Mouse (Mus musculus) embryonic facial prominence, embryonic 13.5 days (tissue): ENCODE data around the gene Mlycd. TPM values are rescaled to one million over a fixed set of nuclear protein-coding genes. Genes with fewer than 3 reads are reported as not detected.

Source experiments
- ATAC-seq: fragments of 200-750 bp; cut with Nextera tagmentation; 2 replicates; pipeline ENCODE4 v1.8.0; 2017; ENCODE audit warnings: low read depth; ENCODE audit not compliant: insufficient number of reproducible peaks, insufficient read depth, low FRiP score, low TSS enrichment
- H3K27ac ChIP-seq: fragments of 300-500 bp; sonication (generic); 2 replicates; pipeline ENCODE4 v1.5.1; 2015; ENCODE audit warnings: moderate library complexity, mild to moderate bottlenecking, inconsistent platforms
- H3K27me3 ChIP-seq: fragments of 300-500 bp; sonication (generic); 2 replicates; pipeline ENCODE4 v1.6.1; 2015; ENCODE audit warnings: mild to moderate bottlenecking, inconsistent platforms
- H3K36me3 ChIP-seq: fragments of 300-500 bp; sonication (generic); 2 replicates; pipeline ENCODE4 v1.6.1; 2015; ENCODE audit warnings: mild to moderate bottlenecking, inconsistent platforms
- H3K4me1 ChIP-seq: fragments of 300-500 bp; sonication (generic); 2 replicates; pipeline ENCODE4 v1.6.1; 2015; ENCODE audit warnings: inconsistent platforms
- H3K4me2 ChIP-seq: fragments of 300-500 bp; sonication (generic); 2 replicates; pipeline ENCODE4 v1.6.1; 2015; ENCODE audit warnings: moderate library complexity, mild to moderate bottlenecking, inconsistent platforms
- H3K4me3 ChIP-seq: fragments of 300-500 bp; sonication (generic); 2 replicates; pipeline ENCODE4 v1.5.1; 2015; ENCODE audit warnings: mild to moderate bottlenecking, inconsistent platforms
- H3K9ac ChIP-seq: fragments of 300-500 bp; sonication (generic); 2 replicates; pipeline ENCODE4 v1.6.1; 2015; ENCODE audit warnings: mild to moderate bottlenecking, inconsistent platforms
- H3K9me3 ChIP-seq: fragments of 300-500 bp; sonication (generic); 2 replicates; pipeline ENCODE4 v1.6.1; 2016; ENCODE audit warnings: inconsistent platforms
- WGBS: fragments of 180-500 bp; shearing (Covaris S2); methylation state at CpG from one replicate; pipeline ENCODE4 v1.1.7; 2015; ENCODE audit warnings: mixed read lengths; 5-methylcytosine and 5-hydroxymethylcytosine counted together
- polyA plus RNA-seq: library from polyadenylated mRNA; unstranded; fragments of >200 nt; fragmentation: Nextera tagmentation; extraction: Ambion mirVana; gene quantifications from 2 replicates; pipeline ENCODE4 v1.2.1, GENCODE M21; 2015

Mlycd gene
- polyA plus RNA-seq, 1 experiment from 2014 or later = 11.0 TPM

DNA sequence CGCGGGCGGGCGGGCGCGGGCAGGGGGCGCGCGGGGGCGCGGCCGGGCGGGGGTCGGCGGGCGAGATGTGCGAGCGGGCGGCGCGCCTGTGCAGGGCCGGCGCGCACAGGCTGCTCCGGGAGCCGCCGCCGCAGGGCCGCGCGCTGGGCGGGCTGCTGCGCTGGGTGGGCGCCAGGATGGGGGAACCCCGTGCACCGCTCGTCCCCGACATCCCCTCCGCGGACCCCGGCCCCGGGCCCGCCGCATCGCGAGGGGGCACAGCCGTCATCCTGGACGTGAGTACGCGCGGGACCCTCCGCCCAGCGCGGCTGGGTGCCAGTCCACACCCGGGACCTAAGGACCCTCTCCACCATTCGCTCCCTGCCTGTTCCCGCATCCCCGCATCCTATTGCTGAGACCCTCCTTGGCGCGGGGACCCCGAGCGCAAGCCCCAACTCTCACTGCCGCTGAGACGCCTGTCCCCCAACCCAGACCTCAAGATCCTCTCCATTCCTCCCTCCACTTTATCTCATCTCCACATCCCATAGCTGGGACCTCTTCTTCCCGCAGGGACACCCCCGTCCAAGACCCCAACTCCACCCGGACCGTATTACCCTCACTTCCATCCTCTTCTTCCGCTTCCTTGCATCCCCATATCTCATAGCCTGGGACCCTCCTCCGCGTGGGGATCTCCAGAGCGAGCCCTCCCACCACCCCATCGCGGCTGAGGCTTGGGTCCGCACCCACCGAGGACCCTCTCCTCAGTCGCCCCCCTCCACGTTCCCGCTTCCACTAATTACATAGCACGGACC, 52.5 kb downstream of the Mlycd start:
- H3K4me3 ChIP-seq = peak overlapping the region; percentile 72
- no peak overlapping the region for H3K27ac ChIP-seq
- H3K9me3 ChIP-seq = no peaks in the 10 kb centered on the region
- ATAC-seq = peak; percentile 44; the same call in 1 of the 2 replicates
- peak overlapping the region; percentile 76 for H3K9ac ChIP-seq
- peak overlapping the region; percentile 89 for H3K4me2 ChIP-seq
- under 1% methylated on average over 46 of the region's 80 CpGs for WGBS
- H3K27me3 ChIP-seq = peaks cover 42% of the 10 kb centered on the region
- H3K36me3 ChIP-seq = no peaks in the 10 kb centered on the region
- H3K4me1 ChIP-seq = peaks cover 13% of the 10 kb centered on the region; the same call in 1 of the 2 replicates

DNA sequence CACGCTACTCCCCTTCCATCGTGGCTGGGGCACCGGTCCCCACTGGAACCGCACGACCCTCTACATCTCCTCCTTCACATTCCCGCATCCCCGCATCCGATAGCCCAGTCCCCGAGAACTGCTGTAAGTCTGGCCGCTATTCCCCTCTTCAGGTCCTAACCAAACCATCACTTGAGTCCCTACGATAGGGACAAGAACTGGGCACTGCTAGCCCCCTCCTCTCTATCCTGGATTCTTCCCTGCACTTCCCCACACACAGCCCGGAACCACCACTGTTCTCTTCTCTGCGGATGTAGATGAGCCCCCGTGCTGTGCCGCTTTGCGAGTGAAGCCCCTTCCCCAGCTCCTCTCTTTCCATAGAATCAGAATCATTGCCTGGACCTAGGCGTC, 53.1 kb downstream of the Mlycd start:
- Histone ChIP-seq H3K9me3 (no peaks in the 10 kb centered on the region), H3K27me3 (peaks cover 42% of the 10 kb centered on the region), H3K4me2 (peak overlapping the region; percentile 89), H3K4me1 (peaks cover 13% of the 10 kb centered on the region; the same call in 1 of the 2 replicates), H3K27ac (no peak overlapping the region), H3K4me3 (peak overlapping the region; percentile 72), H3K9ac (peak overlapping the region; percentile 76), H3K36me3 (no peaks in the 10 kb centered on the region)
- ATAC-seq = no peak
- WGBS = 1% methylated on average over 17 of the region's 17 CpGs

DNA sequence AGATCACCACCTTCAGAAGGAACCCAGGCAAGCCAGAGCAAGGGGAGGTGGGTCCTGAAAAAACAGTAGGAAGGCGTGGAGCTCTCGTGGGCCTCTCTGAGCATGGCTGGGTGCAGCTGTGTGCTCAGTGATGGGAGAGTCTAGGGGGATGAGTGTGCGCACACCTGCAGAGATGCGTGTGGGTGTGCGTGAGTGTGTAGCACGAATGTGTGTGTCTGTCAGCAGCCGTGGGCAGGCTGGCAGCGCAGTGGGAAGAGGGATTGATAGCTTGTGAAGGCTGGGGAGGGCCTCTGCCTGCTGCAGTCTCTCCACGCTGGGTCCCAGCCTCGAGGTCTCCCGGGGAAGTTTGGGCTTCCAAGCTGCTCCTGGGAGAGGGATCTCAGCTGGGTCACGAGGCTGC, 54.9 kb downstream of the Mlycd start:
- H3K27me3 ChIP-seq = peaks cover 42% of the 10 kb centered on the region
- H3K4me3 ChIP-seq = no peak overlapping the region
- H3K4me1 ChIP-seq = peaks cover 13% of the 10 kb centered on the region; the same call in 1 of the 2 replicates
- no peaks in the 10 kb centered on the region for H3K36me3 ChIP-seq
- no peak overlapping the region for H3K4me2 ChIP-seq
- H3K9ac ChIP-seq = no peak overlapping the region
- WGBS = 74% methylated on average over 12 of the region's 12 CpGs
- H3K9me3 ChIP-seq = no peaks in the 10 kb centered on the region
- no peak for ATAC-seq
- H3K27ac ChIP-seq = no peak overlapping the region

DNA sequence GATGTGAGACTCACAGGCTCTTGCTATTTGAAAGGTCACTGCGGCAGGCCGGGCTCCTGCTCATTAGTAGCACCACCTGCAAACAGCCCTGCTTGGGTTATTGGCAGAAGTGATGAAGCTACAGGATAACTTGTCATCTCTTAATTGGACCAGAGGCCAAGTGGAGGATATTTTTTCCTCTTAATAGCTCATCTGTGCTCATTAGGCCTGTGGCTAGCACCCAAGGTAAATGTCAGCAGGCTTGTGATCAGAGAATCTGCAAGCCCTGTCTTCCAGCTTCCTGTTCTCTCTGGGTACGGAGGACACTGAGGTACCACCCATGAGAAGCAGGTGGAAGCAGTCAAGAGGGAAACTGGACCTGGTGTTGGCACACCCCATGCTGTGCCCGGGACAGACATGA, 56.5 kb downstream of the Mlycd start:
- H3K27ac ChIP-seq = no peak overlapping the region
- no peaks in the 10 kb centered on the region for H3K36me3 ChIP-seq
- H3K4me1 ChIP-seq = peaks cover 11% of the 10 kb centered on the region; the same call in 1 of the 2 replicates
- no peak for ATAC-seq
- no peak overlapping the region for H3K4me2 ChIP-seq
- H3K4me3 ChIP-seq = no peak overlapping the region
- no peaks in the 10 kb centered on the region for H3K9me3 ChIP-seq
- H3K27me3 ChIP-seq = peaks cover 34% of the 10 kb centered on the region
- H3K9ac ChIP-seq = no peak overlapping the region
- WGBS = 86% methylated on average over 4 of the region's 4 CpGs

DNA sequence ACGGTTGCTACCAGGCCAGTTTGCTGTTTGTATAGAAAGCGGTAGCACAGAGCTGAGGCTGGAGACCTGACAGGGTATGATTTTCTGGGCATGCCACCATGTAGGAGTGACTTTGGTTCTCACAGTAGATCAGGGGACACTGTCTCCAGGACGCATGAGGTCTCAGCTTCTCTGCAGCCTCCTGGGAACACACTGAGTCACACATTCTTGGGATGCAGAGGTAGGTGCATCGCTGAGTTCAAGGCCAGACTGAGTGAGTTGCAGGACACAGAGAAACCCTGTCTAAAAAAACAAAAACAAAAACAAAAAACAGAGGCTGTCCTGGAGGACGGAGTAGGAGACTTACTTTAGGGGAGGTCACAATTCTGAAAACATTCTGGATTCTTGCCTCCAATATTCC, 58.2 kb downstream of the Mlycd start:
- no peaks in the 10 kb centered on the region for H3K9me3 ChIP-seq
- peaks cover 19% of the 10 kb centered on the region for H3K27me3 ChIP-seq
- H3K4me2 ChIP-seq = no peak overlapping the region
- no peak overlapping the region for H3K27ac ChIP-seq
- no peak overlapping the region for H3K9ac ChIP-seq
- H3K4me3 ChIP-seq = no peak overlapping the region
- no peaks in the 10 kb centered on the region for H3K4me1 ChIP-seq
- no peaks in the 10 kb centered on the region for H3K36me3 ChIP-seq
- 86% methylated on average over 5 of the region's 5 CpGs for WGBS
- no peak for ATAC-seq

DNA sequence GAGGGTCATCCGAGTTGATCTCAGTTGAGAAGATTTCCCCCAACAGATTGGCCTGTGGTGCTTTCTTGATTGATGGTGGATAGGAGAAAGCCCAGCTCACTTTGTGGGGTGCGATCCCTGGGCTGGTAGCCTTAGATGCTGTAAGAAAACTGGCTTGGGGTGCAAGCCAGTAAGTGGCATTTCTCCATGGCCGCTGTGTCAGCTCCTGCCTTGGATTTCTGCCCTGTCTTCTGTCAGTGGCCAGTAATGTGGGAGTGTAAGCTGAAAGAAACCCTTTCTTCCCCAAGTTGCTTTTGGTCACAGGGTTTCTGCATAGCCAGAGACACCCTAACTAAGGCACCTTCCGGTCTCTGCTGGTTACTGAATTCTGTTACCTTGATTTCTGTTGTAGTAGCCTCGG, 61.4 kb downstream of the Mlycd start:
- no peak for ATAC-seq
- Histone ChIP-seq H3K27ac (no peak overlapping the region), H3K36me3 (no peaks in the 10 kb centered on the region), H3K4me1 (0 out of 2 replicates have a peak, but pooled peaks cover 4% of the 10 kb centered on the region), H3K4me3 (no peak overlapping the region), H3K9me3 (no peaks in the 10 kb centered on the region), H3K9ac (no peak overlapping the region), H3K27me3 (no peaks in the 10 kb centered on the region), H3K4me2 (no peak overlapping the region)
- 83% methylated on average over 5 of the region's 5 CpGs for WGBS

DNA sequence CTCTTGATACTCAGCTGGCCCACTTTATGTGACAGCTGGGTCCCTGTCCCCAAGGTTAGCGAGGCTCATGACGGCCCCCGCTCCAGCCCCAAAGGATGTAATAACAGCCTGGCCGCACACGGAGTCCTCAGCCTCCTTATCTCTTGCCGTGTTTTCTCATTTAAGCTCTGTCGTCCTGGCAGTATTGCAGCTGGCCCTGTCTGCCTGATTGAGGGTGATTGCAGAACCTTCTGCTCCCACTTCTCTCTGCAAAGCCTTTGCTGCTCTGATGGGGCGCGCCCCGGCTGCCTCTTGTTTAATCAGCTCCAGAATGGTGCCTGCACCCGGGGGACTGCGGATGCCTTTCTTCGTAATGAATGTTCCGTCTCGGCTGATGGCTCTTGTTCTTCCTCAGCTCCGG, 65.0 kb downstream of the Mlycd start:
- Histone ChIP-seq H3K27ac (no peak overlapping the region), H3K9ac (no peak overlapping the region), H3K36me3 (no peaks in the 10 kb centered on the region), H3K4me3 (no peak overlapping the region), H3K4me1 (peaks cover 4% of the 10 kb centered on the region; the same call in 1 of the 2 replicates), H3K27me3 (peaks cover 11% of the 10 kb centered on the region), H3K9me3 (no peaks in the 10 kb centered on the region), H3K4me2 (no peak overlapping the region)
- WGBS = 51% methylated on average over 16 of the region's 16 CpGs
- ATAC-seq = no peak

Other genes starting within 250 kb of the Mlycd start
- gene Hsbp1, start 50.4 kb upstream of the Mlycd start, polyA plus RNA-seq = 335 and 345 TPM in 2 replicates
- 0.60 and 1.6 TPM in 2 replicates for gene Osgin1, start 39.2 kb downstream of the Mlycd start, polyA plus RNA-seq
- gene Necab2, start 51.8 kb downstream of the Mlycd start, polyA plus RNA-seq = 3.8 and 4.2 TPM in 2 replicates
- 0.07 TPM in 1 of 2 replicates, not detected in the other for gene Slc38a8, start 106.8 kb downstream of the Mlycd start, polyA plus RNA-seq
- gene Mbtps1, start 163.9 kb downstream of the Mlycd start, polyA plus RNA-seq = 132 and 150 TPM in 2 replicates
- gene Hsdl1, start 180.3 kb downstream of the Mlycd start, polyA plus RNA-seq = 29.1 and 30.0 TPM in 2 replicates
- 0.08 and 0.19 TPM in 2 replicates for gene Dnaaf1, start 180.4 kb downstream of the Mlycd start, polyA plus RNA-seq
- gene Taf1c, start 210.3 kb downstream of the Mlycd start, polyA plus RNA-seq = 12.9 and 13.7 TPM in 2 replicates
- gene Adad2, start 217.9 kb downstream of the Mlycd start, polyA plus RNA-seq = not detected in 2 replicates
- 0.18 and 0.26 TPM in 2 replicates for gene Kcng4, start 240.8 kb downstream of the Mlycd start, polyA plus RNA-seq